Mouse (Mus musculus): Measurements from ENCODE around the gene Awat2. TPM values are rescaled to one million over a fixed set of nuclear protein-coding genes. Genes with fewer than 3 reads are reported as not detected.
"Not testable (repeated sequence)": the region's sequence is repeated elsewhere in the genome, so short reads cannot be mapped to it uniquely, and the experiment has no call there.

The Awat2 gene
- not detected for total RNA-seq (2021)

- DNase-seq (ENCODE audit: extremely low spot score in 1 of 2, low spot score in 2 of 2); intact Hi-C loops (cut with DNase I): not testable (repeated sequence)
Measured at GRCm38 (mm10) chrX:100442617-100443016, at the start of gene Awat2. Gene Awat2 (minus strand): TSS chrX:100442717.

GRCm38 (mm10) chrX:100480317-100480716 is 37.8 kb upstream of the Awat2 start:
- intact Hi-C loops (cut with DNase I): loop anchor here (5.0 kb wide), 1 partner anchor 1348 kb away; no protein-coding TSS in a partner anchor
- DNase-seq (ENCODE audit: extremely low spot score in 1 of 2, low spot score in 2 of 2): peak; percentile 16 to 77

GRCm38 (mm10) chrX:100475569-100476223 is 33.2 kb upstream of the Awat2 start:
- DNase-seq (ENCODE audit: extremely low spot score in 1 of 2, low spot score in 2 of 2): no peak

GRCm38 (mm10) chrX:100471491-100471890 is 29.0 kb upstream of the Awat2 start:
- intact Hi-C loops (cut with DNase I): no loop called here
- no peak for DNase-seq (ENCODE audit: extremely low spot score in 1 of 2, low spot score in 2 of 2)

More at GRCm38 (mm10) chrX:100475569-100476223, 33.2 kb upstream of the Awat2 start:
- intact Hi-C loops (cut with DNase I): no loop called here

GRCm38 (mm10) chrX:100470126-100470525 is 27.6 kb upstream of the Awat2 start:
- intact Hi-C loops (cut with DNase I): no loop called here

GRCm38 (mm10) chrX:100468047-100468446 is 25.5 kb upstream of the Awat2 start:
- intact Hi-C loops (cut with DNase I): no loop called here

More at GRCm38 (mm10) chrX:100470126-100470525, 27.6 kb upstream of the Awat2 start:
- DNase-seq (ENCODE audit: extremely low spot score in 1 of 2, low spot score in 2 of 2): peak in 1 of 2 experiments; percentile 13

GRCm38 (mm10) chrX:100443532-100443931 is 1.0 kb upstream of the Awat2 start:
- intact Hi-C loops (cut with DNase I): no loop called here
- no peak for DNase-seq (ENCODE audit: extremely low spot score in 1 of 2, low spot score in 2 of 2)

More at GRCm38 (mm10) chrX:100468047-100468446, 25.5 kb upstream of the Awat2 start:
- DNase-seq (ENCODE audit: extremely low spot score in 1 of 2, low spot score in 2 of 2): no peak

GRCm38 (mm10) chrX:100432311-100432710 is 10.2 kb downstream of the Awat2 start:
- no peak for DNase-seq (ENCODE audit: extremely low spot score in 1 of 2, low spot score in 2 of 2)
- intact Hi-C loops (cut with DNase I): no loop called here

- intact Hi-C loops (cut with DNase I): no loop called here
- DNase-seq (ENCODE audit: extremely low spot score in 1 of 2, low spot score in 2 of 2): no peak
Measured at GRCm38 (mm10) chrX:100428693-100429092, 13.8 kb downstream of the Awat2 start, which contains the start of gene Otud6a. Gene Otud6a (plus strand): TSS chrX:100429013.

GRCm38 (mm10) chrX:100409245-100409644 is 33.3 kb downstream of the Awat2 start:
- DNase-seq (ENCODE audit: extremely low spot score in 1 of 2, low spot score in 2 of 2): no peak
- intact Hi-C loops (cut with DNase I): no loop called here

- intact Hi-C loops (cut with DNase I): no loop called here
- DNase-seq (ENCODE audit: extremely low spot score in 1 of 2, low spot score in 2 of 2): no peak
Measured at GRCm38 (mm10) chrX:100401657-100402056, 40.9 kb downstream of the Awat2 start.

GRCm38 (mm10) chrX:100400900-100401299 is 41.6 kb downstream of the Awat2 start:
- intact Hi-C loops (cut with DNase I): no loop called here

GRCm38 (mm10) chrX:100395026-100395425 is 47.5 kb downstream of the Awat2 start:
- intact Hi-C loops (cut with DNase I): loop anchor here (10.0 kb wide), 1 partner anchor 1260 kb away; the partner anchor contains the start of gene Efnb1
- DNase-seq (ENCODE audit: extremely low spot score in 1 of 2, low spot score in 2 of 2): no peak

More at GRCm38 (mm10) chrX:100400900-100401299, 41.6 kb downstream of the Awat2 start:
- DNase-seq (ENCODE audit: extremely low spot score in 1 of 2, low spot score in 2 of 2): no peak

- intact Hi-C loops (cut with DNase I): loop anchor here (5.0 to 10.0 kb wide), 2 partner anchors 582 to 1260 kb away; partner anchors contain the start of gene Efnb1
- DNase-seq (ENCODE audit: extremely low spot score in 1 of 2, low spot score in 2 of 2): no peak
Measured at GRCm38 (mm10) chrX:100394223-100394861, 48.2 kb downstream of the Awat2 start.

- peak; percentile 2 to 28 for DNase-seq (ENCODE audit: extremely low spot score in 1 of 2, low spot score in 2 of 2)
- intact Hi-C loops (cut with DNase I): loop anchor here (5.0 to 10.0 kb wide), 2 partner anchors 580 to 1258 kb away; partner anchors contain the start of gene Efnb1
Measured at GRCm38 (mm10) chrX:100392304-100392703, 50.2 kb downstream of the Awat2 start.

- intact Hi-C loops (cut with DNase I): loop anchor here (5.0 to 10.0 kb wide), 2 partner anchors 578 to 1255 kb away; partner anchors contain the start of gene Efnb1
- no peak for DNase-seq (ENCODE audit: extremely low spot score in 1 of 2, low spot score in 2 of 2)
Measured at GRCm38 (mm10) chrX:100389887-100390286, 52.6 kb downstream of the Awat2 start.

- DNase-seq (ENCODE audit: extremely low spot score in 1 of 2, low spot score in 2 of 2): no peak
- intact Hi-C loops (cut with DNase I): no loop called here
Measured at GRCm38 (mm10) chrX:100356974-100357373, 85.5 kb downstream of the Awat2 start.

Measured in left cerebral cortex, postnatal 10 days (tissue).